Mouse (Mus musculus) forebrain, embryonic 10.5 days (tissue): ENCODE results near the gene Smurf2. TPM values are rescaled to one million over a fixed set of nuclear protein-coding genes. Genes with fewer than 3 reads are reported as not detected.

Experiments used
- DNase-seq: peaks from one replicate; pipeline ENCODE4 v3.0.0-alpha.2; 2017; ENCODE audit warnings: low spot score; ENCODE audit errors: extremely low spot score
- H3K27ac ChIP-seq: fragments of 300-500 bp; sonication (generic); 2 replicates; pipeline ENCODE4 v1.5.1; 2016; ENCODE audit warnings: mild to moderate bottlenecking
- H3K27me3 ChIP-seq: fragments of 300-500 bp; sonication (generic); 2 replicates; pipeline ENCODE4 v1.6.1; 2016; ENCODE audit warnings: mild to moderate bottlenecking; ENCODE audit not compliant: poor library complexity, severe bottlenecking
- H3K36me3 ChIP-seq: fragments of 300-500 bp; sonication (generic); replicated peaks from 2 replicates; pipeline ENCODE4 v1.6.1; 2016; ENCODE audit warnings: mild to moderate bottlenecking, moderate library complexity
- H3K4me1 ChIP-seq: fragments of 300-500 bp; sonication (generic); 2 replicates; pipeline ENCODE4 v1.6.1; 2016
- H3K4me3 ChIP-seq: fragments of 300-500 bp; sonication (generic); 2 replicates; pipeline ENCODE4 v1.5.1; 2016; ENCODE audit warnings: mild to moderate bottlenecking, moderate library complexity
- H3K9me3 ChIP-seq: fragments of 300-500 bp; sonication (generic); 2 replicates; pipeline ENCODE4 v1.6.1; 2016; ENCODE audit warnings: mild to moderate bottlenecking, moderate library complexity
- WGBS: fragments of 180-500 bp; shearing (Covaris S2); methylation state at CpG from one replicate; pipeline ENCODE4 v1.1.7; 2016; 5-methylcytosine and 5-hydroxymethylcytosine counted together
- microRNA-seq: library from miRNA; unstranded; fragments of <30 nt; microRNA quantifications from one replicate; pipeline ENCODE4, GENCODE M21; 2017
- polyA plus RNA-seq: library from polyadenylated mRNA; unstranded; fragments of >200 nt; fragmentation: Nextera tagmentation; extraction: Ambion mirVana; gene quantifications from 2 replicates; pipeline ENCODE4 v1.2.1, GENCODE M21; 2016

The Smurf2 gene
- polyA plus RNA-seq, 1 experiment from 2014 or later: 11.2 TPM

- Histone ChIP-seq H3K27me3 (no peaks in the 10 kb centered on the region), H3K36me3 (peaks cover 74% of the 10 kb centered on the region), H3K9me3 (no peaks in the 10 kb centered on the region), H3K27ac (peak overlapping the region; percentile 94), H3K4me1 (peaks cover 25% of the 10 kb centered on the region), H3K4me3 (peak overlapping the region; percentile 93)
- no peak for DNase-seq
- 4% methylated on average over 39 of the region's 39 CpGs for WGBS
Measured at GRCm38 (mm10) chr11:106778589-106779387, 141.7 kb downstream of the Smurf2 start.

GRCm38 (mm10) chr11:106778132-106778531 is 142.4 kb downstream of the Smurf2 start:
- Histone ChIP-seq H3K9me3 (no peaks in the 10 kb centered on the region), H3K4me1 (peaks cover 25% of the 10 kb centered on the region), H3K27me3 (no peaks in the 10 kb centered on the region), H3K27ac (no peak overlapping the region), H3K4me3 (peak overlapping the region; percentile 93; the same call in 1 of the 2 replicates), H3K36me3 (peaks cover 74% of the 10 kb centered on the region)
- WGBS: 93% methylated on average over 7 of the region's 7 CpGs
- no peak for DNase-seq

GRCm38 (mm10) chr11:106777395-106777794 is 143.1 kb downstream of the Smurf2 start:
- no peaks in the 10 kb centered on the region for H3K9me3 ChIP-seq
- H3K27me3 ChIP-seq: no peaks in the 10 kb centered on the region
- H3K4me1 ChIP-seq: peaks cover 25% of the 10 kb centered on the region
- 97% methylated on average over 3 of the region's 3 CpGs for WGBS
- H3K4me3 ChIP-seq: no peak overlapping the region; the same call in 1 of the 2 replicates
- peaks cover 74% of the 10 kb centered on the region for H3K36me3 ChIP-seq
- no peak overlapping the region for H3K27ac ChIP-seq
- no peak for DNase-seq

GRCm38 (mm10) chr11:106776960-106777359 is 143.6 kb downstream of the Smurf2 start:
- DNase-seq: no peak
- Histone ChIP-seq H3K4me3 (no peak overlapping the region), H3K4me1 (peaks cover 25% of the 10 kb centered on the region), H3K27ac (no peak overlapping the region), H3K9me3 (no peaks in the 10 kb centered on the region), H3K36me3 (peaks cover 74% of the 10 kb centered on the region), H3K27me3 (no peaks in the 10 kb centered on the region)
- 97% methylated on average over 4 of the region's 4 CpGs for WGBS

DNA sequence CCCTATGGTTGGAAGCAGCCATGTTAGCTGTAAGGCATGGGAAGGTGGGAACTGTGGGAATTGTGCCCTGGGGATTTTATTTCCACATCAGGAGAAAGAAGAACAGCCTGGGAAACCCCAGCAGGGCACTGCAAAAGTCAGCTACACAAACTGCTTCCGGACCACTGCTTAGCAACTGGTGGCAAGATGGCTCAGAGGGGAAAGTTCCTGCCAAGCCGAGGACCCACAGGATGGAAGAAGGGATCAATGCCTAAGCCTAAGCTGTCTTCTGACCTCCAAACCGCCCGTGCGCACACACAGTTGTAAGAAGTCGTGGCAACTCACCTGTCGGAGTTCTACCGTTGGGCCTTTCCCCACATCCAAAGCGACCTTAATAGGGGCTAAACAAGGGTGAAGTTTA is 147.5 kb downstream of the Smurf2 start:
- H3K9me3 ChIP-seq: no peaks in the 10 kb centered on the region; the same call in 1 of the 2 replicates
- peaks cover 92% of the 10 kb centered on the region for H3K36me3 ChIP-seq
- H3K27ac ChIP-seq: no peak overlapping the region
- 92% methylated on average over 9 of the region's 9 CpGs for WGBS
- H3K4me3 ChIP-seq: no peak overlapping the region
- no peak for DNase-seq
- H3K4me1 ChIP-seq: peaks cover 8% of the 10 kb centered on the region
- H3K27me3 ChIP-seq: no peaks in the 10 kb centered on the region

- no peak for DNase-seq
- H3K9me3 ChIP-seq: peaks cover 6% of the 10 kb centered on the region
- peaks cover 98% of the 10 kb centered on the region for H3K36me3 ChIP-seq
Measured at GRCm38 (mm10) chr11:106770195-106770974, 150.1 kb downstream of the Smurf2 start.

More at GRCm38 (mm10) chr11:106770195-106770974, 150.1 kb downstream of the Smurf2 start:
- Histone ChIP-seq H3K4me3 (no peak overlapping the region), H3K27me3 (no peaks in the 10 kb centered on the region), H3K27ac (no peak overlapping the region), H3K4me1 (no peaks in the 10 kb centered on the region)
- WGBS: 96% methylated on average over 9 of the region's 9 CpGs

Small RNA genes lying within 50 kb of the gene (microRNA-seq; reads per million reads assigned to microRNA genes)
- not detected for gene Gm25994
- gene Gm27322: 2.4 reads per million
- 15.3 reads per million, percentile 26 among the genes with 10 or more reads in this experiment for gene Mir3064

Other genes starting within 250 kb of the Smurf2 start
- 16.0 and 16.9 TPM in 2 replicates for gene Pecam1, start 170.1 kb downstream of the Smurf2 start, polyA plus RNA-seq
- gene Milr1, start 169.5 kb downstream of the Smurf2 start, polyA plus RNA-seq: 0.81 and 1.00 TPM in 2 replicates
- gene Polg2, start 141.2 kb downstream of the Smurf2 start, polyA plus RNA-seq: 10.1 and 10.9 TPM in 2 replicates
- gene Ddx5, start 131.5 kb downstream of the Smurf2 start, polyA plus RNA-seq: 311 and 330 TPM in 2 replicates
- gene Cep95, start 131.5 kb downstream of the Smurf2 start, polyA plus RNA-seq: 18.7 and 20.0 TPM in 2 replicates
- gene Kpna2, start 78.8 kb upstream of the Smurf2 start, polyA plus RNA-seq: 799 and 813 TPM in 2 replicates
- gene 1810010H24Rik, start 105.0 kb upstream of the Smurf2 start, polyA plus RNA-seq: 1.4 and 1.7 TPM in 2 replicates
- gene Bptf, start 211.4 kb upstream of the Smurf2 start, polyA plus RNA-seq: 32.5 and 35.7 TPM in 2 replicates